Mouse (Mus musculus) C2C12 (cell line): ENCODE measurements around the gene Hoxb5. TPM values are rescaled to one million over a fixed set of nuclear protein-coding genes. Genes with fewer than 3 reads are reported as not detected.

ENCODE experiments used
- H3K27me3 ChIP-seq: one replicate; pipeline ENCODE4 v1.6.1; 2011; ENCODE audit not compliant: control insufficient read depth, insufficient read depth, insufficient read length
- H3K36me3 ChIP-seq: one replicate; pipeline ENCODE4 v1.6.1; 2011; ENCODE audit not compliant: control insufficient read depth, insufficient read depth
- H3K4me3 ChIP-seq: one replicate; pipeline ENCODE4 v1.5.1; 2011; ENCODE audit warnings: mild to moderate bottlenecking, control low read depth; ENCODE audit not compliant: poor library complexity, insufficient read depth, severe bottlenecking
- H3K79me2 ChIP-seq: one replicate; pipeline ENCODE4 v1.6.1; 2011; ENCODE audit not compliant: control insufficient read depth, insufficient read depth
- H3K79me3 ChIP-seq: one replicate; pipeline ENCODE4 v1.6.1; 2011; ENCODE audit warnings: low read depth, control low read depth
- H3ac ChIP-seq: one replicate; pipeline ENCODE3; 2011; ENCODE audit warnings: low read depth; ENCODE audit not compliant: control insufficient read depth, insufficient read length
- CEBPB ChIP-seq: IDR thresholded peaks from one replicate; pipeline ENCODE4 v1.6.1; 2011; ENCODE audit warnings: low read depth, mild to moderate bottlenecking, control low read depth, moderate library complexity
- CTCF ChIP-seq: IDR thresholded peaks from one replicate; pipeline ENCODE4 v1.5.1; 2011; ENCODE audit not compliant: control insufficient read depth, insufficient read depth, insufficient read length
- FOSL1 ChIP-seq: IDR thresholded peaks from one replicate; pipeline ENCODE4 v1.8.0; 2011; ENCODE audit warnings: mild to moderate bottlenecking, low read length; ENCODE audit not compliant: poor library complexity, insufficient read depth, severe bottlenecking
- MAX ChIP-seq: IDR thresholded peaks from one replicate; pipeline ENCODE4 v1.6.1; 2011; ENCODE audit warnings: mild to moderate bottlenecking, control low read depth
- MYOD1 ChIP-seq: IDR thresholded peaks from one replicate; pipeline ENCODE4 v1.6.1; 2011; ENCODE audit warnings: low read depth; ENCODE audit not compliant: control insufficient read depth, insufficient read length
- MYOG ChIP-seq: IDR thresholded peaks from one replicate; pipeline ENCODE4 v1.6.1; 2011; ENCODE audit not compliant: control insufficient read depth, insufficient read length; ENCODE audit errors: extremely low read depth
- USF1 ChIP-seq: IDR thresholded peaks from one replicate; pipeline ENCODE4 v1.6.1; 2011; ENCODE audit warnings: low read depth, mild to moderate bottlenecking, control low read depth, moderate library complexity
- polyA plus RNA-seq: library from polyadenylated mRNA; unstranded; fragments of >200 nt; fragmentation: generic; extraction: Trizol; gene quantifications from one replicate; pipeline ENCODE4 v1.2.1, GENCODE M21; 2012; ENCODE audit warnings: missing spikeins

Gene Hoxb5
- polyA plus RNA-seq, 1 experiment: not detected

DNA sequence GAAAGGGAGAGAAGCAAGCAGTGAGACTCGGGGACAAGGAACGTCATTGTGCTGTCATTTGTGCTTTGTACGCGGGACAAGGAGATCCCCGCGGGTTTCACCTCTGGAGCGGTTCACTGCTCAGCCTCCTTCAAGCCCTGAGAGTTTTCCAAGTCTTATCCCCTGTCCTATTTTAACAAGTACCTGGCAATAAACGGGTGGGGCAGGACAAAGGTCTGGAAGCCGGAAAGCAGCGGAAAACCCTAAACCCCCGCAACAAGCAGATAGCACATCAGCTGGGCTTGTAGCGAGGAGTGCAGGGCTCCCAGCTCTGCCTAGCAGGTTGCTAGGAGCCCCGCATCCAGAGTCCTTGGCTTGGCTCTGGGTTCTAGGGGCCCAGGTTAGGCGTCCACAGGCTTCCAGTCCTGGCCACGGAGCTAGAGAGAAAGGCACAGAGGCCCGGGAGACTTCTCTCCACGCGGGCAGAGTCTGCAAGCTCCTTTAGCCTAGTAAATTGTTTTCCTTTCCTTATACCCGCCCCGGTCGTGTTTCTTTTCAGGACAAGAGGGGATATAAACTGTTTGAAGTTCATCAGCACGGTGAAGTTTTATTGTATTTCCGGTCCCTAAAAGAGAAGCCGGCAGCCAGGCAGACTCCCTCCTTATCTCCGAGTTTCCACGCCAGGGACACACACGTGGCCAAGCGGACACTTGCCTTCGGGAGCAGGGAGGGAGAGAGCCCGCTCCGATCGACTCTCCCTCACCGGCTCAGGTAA lies 39.3 kb upstream of the Hoxb5 start:
- H3ac ChIP-seq: no peak overlapping the region
- H3K27me3 ChIP-seq: peaks cover 82% of the 10 kb centered on the region
- TF ChIP-seq MYOG (no peak), MAX (no peak), MYOD1 (no peak), CTCF (no peak), FOSL1 (no peak), USF1 (no peak), CEBPB (no peak)
- no peaks in the 10 kb centered on the region for H3K79me2 ChIP-seq
- H3K79me3 ChIP-seq: no peaks in the 10 kb centered on the region
- no peak overlapping the region for H3K4me3 ChIP-seq
- no peaks in the 10 kb centered on the region for H3K36me3 ChIP-seq

GRCm38 (mm10) chr11:96264390-96265020 lies 38.6 kb upstream of the Hoxb5 start:
- Histone ChIP-seq H3K79me2 (no peaks in the 10 kb centered on the region), H3K36me3 (no peaks in the 10 kb centered on the region), H3K4me3 (no peak overlapping the region), H3K79me3 (no peaks in the 10 kb centered on the region), H3ac (no peak overlapping the region), H3K27me3 (peaks cover 84% of the 10 kb centered on the region)
- no peak for TF ChIP-seq CTCF
- no peak for TF ChIP-seq USF1

DNA sequence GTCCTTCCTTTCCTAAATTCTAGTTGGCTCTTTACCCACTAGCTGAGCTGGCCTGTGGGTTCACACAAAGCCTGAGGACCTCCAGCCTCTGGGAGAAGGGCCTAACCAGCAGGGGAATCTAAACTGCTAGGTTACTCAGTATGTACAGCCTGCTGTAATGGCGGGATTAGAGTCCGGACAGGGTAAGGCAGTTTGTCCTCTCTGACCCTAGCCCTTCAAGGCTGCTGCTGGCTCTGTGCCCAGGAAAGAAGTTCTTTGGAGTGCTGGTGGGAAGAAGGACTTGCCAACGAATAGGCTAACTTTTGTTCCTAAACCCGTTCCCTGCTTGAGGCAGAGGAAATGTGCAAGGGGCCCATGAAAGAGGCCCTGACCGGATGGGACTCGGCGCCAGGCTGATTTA lies 37.2 kb upstream of the Hoxb5 start:
- Histone ChIP-seq H3ac (no peak overlapping the region), H3K27me3 (peaks cover 89% of the 10 kb centered on the region), H3K36me3 (no peaks in the 10 kb centered on the region), H3K79me2 (no peaks in the 10 kb centered on the region), H3K79me3 (no peaks in the 10 kb centered on the region), H3K4me3 (no peak overlapping the region)
- no peak for TF ChIP-seq MYOG
- TF ChIP-seq USF1: no peak

DNA sequence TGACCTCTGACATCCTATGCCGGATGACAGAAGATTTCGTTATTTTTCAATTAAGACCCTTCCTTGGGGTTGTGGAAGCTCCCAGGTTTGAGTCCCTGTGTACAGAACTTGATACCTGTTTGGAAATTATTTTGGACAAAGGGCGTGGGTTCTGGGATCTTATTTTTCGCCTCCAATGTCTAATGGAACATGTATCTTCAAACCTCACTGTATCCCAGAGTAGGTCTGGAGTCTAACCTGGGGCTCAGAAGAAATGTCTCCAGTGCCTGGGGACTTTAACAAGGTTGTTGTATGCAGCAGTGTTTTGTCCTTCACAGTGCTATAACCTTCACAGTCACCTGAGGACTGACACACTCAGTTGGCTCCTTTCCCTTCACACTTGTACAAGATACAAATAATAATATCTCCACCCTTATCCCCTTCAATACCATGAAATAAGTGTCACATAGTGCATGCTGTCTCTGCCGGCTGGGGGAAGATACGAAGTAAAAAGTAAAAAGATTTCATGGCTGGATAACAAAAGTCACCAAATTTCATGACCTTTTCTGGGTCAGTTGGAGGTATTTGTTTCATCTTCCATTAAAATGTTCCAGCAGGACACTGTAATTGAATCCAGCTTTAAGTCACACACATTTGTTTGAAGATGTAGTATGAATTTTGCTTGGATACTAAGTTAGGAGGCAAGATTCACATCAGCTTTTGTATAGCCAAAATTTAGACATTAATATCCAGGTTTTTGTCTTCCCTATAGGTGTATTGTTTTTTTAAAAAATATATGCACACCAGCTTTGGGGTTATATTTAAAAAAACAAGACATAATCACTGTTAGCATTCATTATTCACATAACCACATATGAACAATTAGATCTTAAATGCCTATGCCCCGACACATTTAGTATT lies 35.9 kb upstream of the Hoxb5 start:
- no peaks in the 10 kb centered on the region for H3K79me3 ChIP-seq
- H3K79me2 ChIP-seq: no peaks in the 10 kb centered on the region
- no peaks in the 10 kb centered on the region for H3K36me3 ChIP-seq
- H3K4me3 ChIP-seq: no peak overlapping the region
- no peak for TF ChIP-seq MAX
- no peak for TF ChIP-seq CEBPB
- no peak for TF ChIP-seq MYOG
- no peak for TF ChIP-seq MYOD1
- no peak for TF ChIP-seq USF1
- no peak for TF ChIP-seq CTCF
- TF ChIP-seq FOSL1: no peak
- H3K27me3 ChIP-seq: peaks cover 91% of the 10 kb centered on the region
- H3ac ChIP-seq: no peak overlapping the region

DNA sequence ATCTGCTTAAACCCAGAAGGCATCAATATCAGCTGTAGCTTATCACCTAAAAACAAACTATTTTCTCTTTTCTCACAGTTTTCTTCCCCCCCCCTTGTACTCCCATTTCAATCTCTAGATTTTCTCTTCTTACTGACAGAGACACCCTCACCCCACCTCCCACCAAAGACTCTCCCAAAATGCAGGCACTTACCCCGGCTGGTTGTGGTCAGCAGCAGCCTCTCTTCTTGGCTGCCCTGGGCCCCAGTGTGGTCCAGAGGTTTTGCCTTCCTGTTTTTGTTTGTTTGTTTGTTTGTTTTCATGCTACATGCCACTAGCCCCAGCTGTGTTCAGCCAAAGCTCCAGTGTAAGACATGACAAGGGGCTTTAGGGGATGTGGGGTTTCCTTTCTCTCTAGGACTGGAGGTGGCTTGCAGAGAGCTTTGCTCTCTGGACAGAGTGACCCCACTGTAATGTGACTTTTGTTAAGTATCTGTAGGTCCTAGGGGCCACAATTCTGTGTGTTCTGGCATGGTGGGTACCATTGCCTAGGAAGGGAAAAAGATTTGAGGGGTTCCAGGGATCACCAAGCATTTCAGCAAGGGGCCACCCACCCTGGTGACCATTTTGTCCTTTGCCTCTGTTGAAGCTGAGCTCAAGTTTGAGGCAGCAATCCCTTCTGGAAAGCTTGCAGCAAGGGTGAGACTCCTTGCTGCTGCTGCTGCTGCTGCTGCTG lies 34.9 kb upstream of the Hoxb5 start:
- TF ChIP-seq CEBPB (no peak), CTCF (no peak), FOSL1 (no peak), MYOG (no peak), USF1 (no peak), MYOD1 (no peak), MAX (no peak)
- Histone ChIP-seq H3ac (no peak overlapping the region), H3K27me3 (peaks cover 91% of the 10 kb centered on the region), H3K36me3 (no peaks in the 10 kb centered on the region), H3K4me3 (no peak overlapping the region), H3K79me2 (no peaks in the 10 kb centered on the region), H3K79me3 (no peaks in the 10 kb centered on the region)

DNA sequence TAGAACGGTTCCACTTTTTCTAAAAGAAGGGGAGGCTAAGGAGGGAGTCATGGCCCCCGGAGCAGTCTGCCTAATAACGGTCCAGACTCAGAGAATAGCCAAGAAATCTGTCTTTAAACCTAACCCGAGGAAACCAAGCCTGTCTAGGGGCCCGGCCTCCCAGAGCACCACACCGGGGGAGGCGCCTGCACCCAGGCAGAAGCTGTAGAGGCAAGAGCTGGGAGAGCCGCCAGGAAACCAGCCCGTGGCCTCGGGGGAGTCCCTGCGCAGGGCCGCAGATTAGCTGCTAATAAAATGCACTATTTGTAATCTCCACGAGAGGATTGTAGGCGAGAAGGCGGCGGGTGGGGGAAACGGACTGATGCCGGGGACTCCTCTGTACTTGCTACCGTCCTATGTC lies 33.3 kb upstream of the Hoxb5 start:
- no peak for TF ChIP-seq MYOD1
- no peak for TF ChIP-seq USF1
- TF ChIP-seq MYOG: no peak
- TF ChIP-seq MAX: no peak
- no peak for TF ChIP-seq CTCF
- no peak for TF ChIP-seq FOSL1
- no peak for TF ChIP-seq CEBPB
- H3K36me3 ChIP-seq: no peaks in the 10 kb centered on the region
- no peaks in the 10 kb centered on the region for H3K79me3 ChIP-seq
- no peaks in the 10 kb centered on the region for H3K79me2 ChIP-seq
- H3ac ChIP-seq: no peak overlapping the region
- peaks cover 91% of the 10 kb centered on the region for H3K27me3 ChIP-seq
- no peak overlapping the region for H3K4me3 ChIP-seq
